Mouse (Mus musculus) cerebellum, adult 2 months (tissue): Measurements from ENCODE around the gene Ms4a1. TPM values are rescaled to one million over a fixed set of nuclear protein-coding genes. Genes with fewer than 3 reads are reported as not detected.
"Not testable (repeated sequence)": the region's sequence is repeated elsewhere in the genome, so short reads cannot be mapped to it uniquely, and the experiment has no call there.

Experiments
- DNase-seq, 2 experiments: peaks; one replicate each; pipeline ENCODE4 v3.0.0; 2021
- H3K27ac ChIP-seq: fragments of 200-500 bp; 2 replicates; pipeline ENCODE4 v1.5.1; 2012; ENCODE audit warnings: low read length, control low read depth, inconsistent platforms; ENCODE audit not compliant: insufficient read depth
- H3K27me3 ChIP-seq: fragments of 200-500 bp; 2 replicates; pipeline ENCODE4 v1.6.1; 2012; ENCODE audit warnings: inconsistent platforms, mild to moderate bottlenecking, low read length, moderate library complexity; ENCODE audit not compliant: control insufficient read depth, insufficient read depth
- H3K4me1 ChIP-seq: fragments of 200-500 bp; 2 replicates; pipeline ENCODE4 v1.6.1; 2011; ENCODE audit warnings: low read length; ENCODE audit not compliant: control insufficient read depth, insufficient read depth
- H3K4me3 ChIP-seq: fragments of 200-500 bp; replicated peaks from 2 replicates; pipeline ENCODE3; 2011; ENCODE audit warnings: mild to moderate bottlenecking, low read depth, low read length, control low read depth; ENCODE audit not compliant: insufficient read depth
- CTCF ChIP-seq: fragments of 200-500 bp; IDR thresholded peaks from 2 replicates; pipeline ENCODE4 v1.5.1; 2011; ENCODE audit warnings: low read depth, mild to moderate bottlenecking, control low read depth, low read length, moderate library complexity, borderline replicate concordance; ENCODE audit not compliant: insufficient read depth
- POLR2A ChIP-seq: fragments of 200-500 bp; IDR thresholded peaks from 2 replicates; pipeline ENCODE4 v1.6.1; 2011; ENCODE audit warnings: low read length, control low read depth, borderline replicate concordance; ENCODE audit not compliant: insufficient read depth
- WGBS: fragments of 180-500 bp; shearing (Covaris S2); methylation state at CpG from one replicate; pipeline ENCODE4 v1.1.7; 2018; 5-methylcytosine and 5-hydroxymethylcytosine counted together
- polyA plus RNA-seq: library from polyadenylated mRNA; depleted of rRNA; stranded (reverse); fragments of >200 nt; gene quantifications from 2 replicates; pipeline ENCODE4 v1.2.3, GENCODE M21; 2012

Ms4a1 gene
- polyA plus RNA-seq, 1 experiment, result 0.10 TPM

- TF ChIP-seq CTCF (no peak), POLR2A (no peak)
- H3K27me3 ChIP-seq, result no peaks in the 10 kb centered on the region
- no peak overlapping the region for H3K27ac ChIP-seq
- no peak for DNase-seq
- WGBS, result 83% methylated on average over 3 of the region's 3 CpGs
- no peaks in the 10 kb centered on the region for H3K4me1 ChIP-seq
- no peak overlapping the region for H3K4me3 ChIP-seq
Observed at GRCm38 (mm10) chr19:11280223-11280622, 14.2 kb upstream of the Ms4a1 start.

- 60% methylated on average over 5 of the region's 5 CpGs for WGBS
- Histone ChIP-seq H3K27me3 (no peaks in the 10 kb centered on the region), H3K27ac (no peak overlapping the region), H3K4me1 (no peaks in the 10 kb centered on the region), H3K4me3 (no peak overlapping the region)
- no peak for DNase-seq
- TF ChIP-seq POLR2A (no peak), CTCF (no peak)
Observed at GRCm38 (mm10) chr19:11276431-11276830, 10.4 kb upstream of the Ms4a1 start.

GRCm38 (mm10) chr19:11266956-11267355 is 915 bp upstream of the Ms4a1 start:
- no peaks in the 10 kb centered on the region for H3K27me3 ChIP-seq
- H3K4me3 ChIP-seq, result no peak overlapping the region
- WGBS, result 78% methylated on average over 4 of the region's 4 CpGs
- H3K4me1 ChIP-seq, result no peaks in the 10 kb centered on the region
- TF ChIP-seq POLR2A (no peak), CTCF (no peak)
- no peak overlapping the region for H3K27ac ChIP-seq
- no peak for DNase-seq

GRCm38 (mm10) chr19:11264602-11265185 is 1.3 kb downstream of the Ms4a1 start:
- TF ChIP-seq CTCF, result no peak
- TF ChIP-seq POLR2A, result no peak
- WGBS, result 81% methylated on average over 9 of the region's 9 CpGs
- Histone ChIP-seq H3K27ac (no peak overlapping the region), H3K4me3 (no peak overlapping the region), H3K4me1 (no peaks in the 10 kb centered on the region), H3K27me3 (no peaks in the 10 kb centered on the region)
- DNase-seq, result no peak

- TF ChIP-seq POLR2A, result no peak
- TF ChIP-seq CTCF, result no peak
- no peak overlapping the region for H3K4me3 ChIP-seq
- no peak for DNase-seq
- no peaks in the 10 kb centered on the region for H3K27me3 ChIP-seq
- WGBS, result 89% methylated on average over 3 of the region's 3 CpGs
- no peaks in the 10 kb centered on the region for H3K4me1 ChIP-seq
- no peak overlapping the region for H3K27ac ChIP-seq
Observed at GRCm38 (mm10) chr19:11263549-11263948, 2.5 kb downstream of the Ms4a1 start.

GRCm38 (mm10) chr19:11262932-11263331 is 3.1 kb downstream of the Ms4a1 start:
- not testable (repeated sequence) for H3K27me3 ChIP-seq, H3K4me1 ChIP-seq, DNase-seq, H3K4me3 ChIP-seq, H3K27ac ChIP-seq
- WGBS, result 81% methylated on average over 4 of the region's 4 CpGs

GRCm38 (mm10) chr19:11261522-11261921 is 4.5 kb downstream of the Ms4a1 start:
- TF ChIP-seq CTCF (no peak), POLR2A (no peak)
- H3K4me1 ChIP-seq, result no peaks in the 10 kb centered on the region
- DNase-seq, result no peak
- WGBS, result 92% methylated on average over 2 of the region's 2 CpGs
- H3K27me3 ChIP-seq, result no peaks in the 10 kb centered on the region
- H3K27ac ChIP-seq, result no peak overlapping the region
- no peak overlapping the region for H3K4me3 ChIP-seq

GRCm38 (mm10) chr19:11244230-11244629 is 21.8 kb downstream of the Ms4a1 start:
- no peak for DNase-seq
- no peak overlapping the region for H3K27ac ChIP-seq
- no peaks in the 10 kb centered on the region for H3K27me3 ChIP-seq
- H3K4me1 ChIP-seq, result no peaks in the 10 kb centered on the region
- no peak for TF ChIP-seq POLR2A
- TF ChIP-seq CTCF, result no peak
- H3K4me3 ChIP-seq, result no peak overlapping the region

- H3K4me3 ChIP-seq, result no peak overlapping the region
- H3K27me3 ChIP-seq, result no peaks in the 10 kb centered on the region
- no peak for DNase-seq
- 58% methylated on average over 5 of the region's 5 CpGs for WGBS
- H3K27ac ChIP-seq, result no peak overlapping the region
- no peaks in the 10 kb centered on the region for H3K4me1 ChIP-seq
- no peak for TF ChIP-seq POLR2A
- TF ChIP-seq CTCF, result no peak
Observed at GRCm38 (mm10) chr19:11242560-11242959, 23.5 kb downstream of the Ms4a1 start.
